Mouse (Mus musculus): ENCODE data around the gene Arpc2.

GRCm38 (mm10) chr1:74230992-74231391 lies 4.9 kb upstream of the Arpc2 start:
- TF ChIP-seq CTCF (conservative IDR thresholded peaks at IDR 0.05; ENCODE audit: low read length) (no peak), POU5F1 (IDR thresholded peaks at IDR 0.05; ENCODE audit: borderline replicate concordance, low read length) (no peak)
